Mouse (Mus musculus) testis, adult 2 months (tissue): ENCODE measurements around the gene Abtb2. TPM values are rescaled to one million over a fixed set of nuclear protein-coding genes. Genes with fewer than 3 reads are reported as not detected.

Experiments
- H3K27ac ChIP-seq: fragments of 200-500 bp; 2 replicates; pipeline ENCODE4 v1.5.1; 2012; ENCODE audit warnings: low read depth, low read length; ENCODE audit not compliant: control insufficient read depth, insufficient read depth
- H3K27me3 ChIP-seq: fragments of 200-500 bp; 2 replicates; pipeline ENCODE4 v1.6.1; 2012; ENCODE audit warnings: mild to moderate bottlenecking, low read length, moderate library complexity; ENCODE audit not compliant: control insufficient read depth, insufficient read depth
- H3K36me3 ChIP-seq: fragments of 200-500 bp; 2 replicates; pipeline ENCODE4 v1.6.1; 2012; ENCODE audit warnings: mild to moderate bottlenecking, low read length; ENCODE audit not compliant: control insufficient read depth, insufficient read depth
- H3K4me1 ChIP-seq: fragments of 200-500 bp; 2 replicates; pipeline ENCODE4 v1.6.1; 2012; ENCODE audit warnings: low read length; ENCODE audit not compliant: control insufficient read depth, insufficient read depth
- H3K4me3 ChIP-seq: fragments of 200-500 bp; 2 replicates; pipeline ENCODE4 v1.5.1; 2012; ENCODE audit warnings: low read depth, mild to moderate bottlenecking, low read length, moderate library complexity, mixed read lengths; ENCODE audit not compliant: control insufficient read depth
- CTCF ChIP-seq: fragments of 200-500 bp; IDR thresholded peaks from 2 replicates; pipeline ENCODE4 v1.5.1; 2012; ENCODE audit warnings: low read depth, mild to moderate bottlenecking, inconsistent platforms, low read length, moderate library complexity; ENCODE audit not compliant: control insufficient read depth, insufficient read depth, insufficient replicate concordance
- POLR2A ChIP-seq: fragments of 200-500 bp; IDR thresholded peaks from 2 replicates; pipeline ENCODE4 v1.6.1; 2012; ENCODE audit warnings: low read depth, mild to moderate bottlenecking, inconsistent platforms, low read length, moderate library complexity; ENCODE audit not compliant: control insufficient read depth
- polyA plus RNA-seq: library from polyadenylated mRNA; depleted of rRNA; stranded (reverse); fragments of >200 nt; gene quantifications from 2 replicates; pipeline ENCODE4 v1.2.3, GENCODE M21; 2012

The Abtb2 gene
- polyA plus RNA-seq, 1 experiment: 9.0 TPM

GRCm38 (mm10) chr2:103576371-103576770 lies 10.3 kb downstream of the Abtb2 start:
- Histone ChIP-seq H3K27me3 (no peaks in the 10 kb centered on the region), H3K4me1 (peaks cover 2% of the 10 kb centered on the region; the same call in 1 of the 2 replicates), H3K4me3 (no peak overlapping the region), H3K27ac (no peak overlapping the region), H3K36me3 (no peaks in the 10 kb centered on the region)
- no peak for TF ChIP-seq POLR2A
- no peak for TF ChIP-seq CTCF

- Histone ChIP-seq H3K4me3 (no peak overlapping the region), H3K36me3 (no peaks in the 10 kb centered on the region), H3K4me1 (peaks cover 2% of the 10 kb centered on the region; the same call in 1 of the 2 replicates), H3K27ac (no peak overlapping the region), H3K27me3 (no peaks in the 10 kb centered on the region)
- TF ChIP-seq POLR2A (no peak), CTCF (no peak)
Measured at GRCm38 (mm10) chr2:103577752-103578662, 11.9 kb downstream of the Abtb2 start.

- no peak overlapping the region for H3K4me3 ChIP-seq
- H3K27me3 ChIP-seq: no peaks in the 10 kb centered on the region
- no peak overlapping the region for H3K27ac ChIP-seq
- TF ChIP-seq POLR2A (no peak), CTCF (no peak)
- H3K4me1 ChIP-seq: peaks cover 2% of the 10 kb centered on the region; the same call in 1 of the 2 replicates
- H3K36me3 ChIP-seq: no peaks in the 10 kb centered on the region
Measured at GRCm38 (mm10) chr2:103578663-103579213, 12.6 kb downstream of the Abtb2 start.

- Histone ChIP-seq H3K4me3 (no peak overlapping the region), H3K36me3 (no peaks in the 10 kb centered on the region), H3K4me1 (peaks cover 2% of the 10 kb centered on the region; the same call in 1 of the 2 replicates), H3K27me3 (no peaks in the 10 kb centered on the region), H3K27ac (no peak overlapping the region)
- TF ChIP-seq CTCF (no peak), POLR2A (no peak)
Measured at GRCm38 (mm10) chr2:103580756-103581155, 14.6 kb downstream of the Abtb2 start.

- no peak overlapping the region for H3K27ac ChIP-seq
- no peak overlapping the region for H3K4me3 ChIP-seq
- H3K4me1 ChIP-seq: peaks cover 2% of the 10 kb centered on the region; the same call in 1 of the 2 replicates
- no peaks in the 10 kb centered on the region for H3K36me3 ChIP-seq
- no peaks in the 10 kb centered on the region for H3K27me3 ChIP-seq
- TF ChIP-seq CTCF: no peak
- no peak for TF ChIP-seq POLR2A
Measured at GRCm38 (mm10) chr2:103581369-103581897, 15.3 kb downstream of the Abtb2 start.

- no peak overlapping the region for H3K4me3 ChIP-seq
- H3K27me3 ChIP-seq: no peaks in the 10 kb centered on the region
- TF ChIP-seq CTCF: no peak
- no peak for TF ChIP-seq POLR2A
- no peaks in the 10 kb centered on the region for H3K36me3 ChIP-seq
- no peak overlapping the region for H3K27ac ChIP-seq
- peaks cover 2% of the 10 kb centered on the region; the same call in 1 of the 2 replicates for H3K4me1 ChIP-seq
Measured at GRCm38 (mm10) chr2:103583316-103583715, 17.2 kb downstream of the Abtb2 start.

GRCm38 (mm10) chr2:103584093-103584492 lies 18.0 kb downstream of the Abtb2 start:
- H3K27me3 ChIP-seq: no peaks in the 10 kb centered on the region
- no peak overlapping the region for H3K27ac ChIP-seq
- no peak for TF ChIP-seq POLR2A
- TF ChIP-seq CTCF: no peak
- H3K36me3 ChIP-seq: no peaks in the 10 kb centered on the region
- H3K4me1 ChIP-seq: no peaks in the 10 kb centered on the region
- no peak overlapping the region for H3K4me3 ChIP-seq

GRCm38 (mm10) chr2:103586423-103586822 lies 20.3 kb downstream of the Abtb2 start:
- no peaks in the 10 kb centered on the region for H3K27me3 ChIP-seq
- H3K36me3 ChIP-seq: no peaks in the 10 kb centered on the region
- no peak overlapping the region for H3K27ac ChIP-seq
- no peak overlapping the region for H3K4me3 ChIP-seq
- H3K4me1 ChIP-seq: no peaks in the 10 kb centered on the region
- TF ChIP-seq POLR2A (no peak), CTCF (no peak)
